Mouse (Mus musculus): ENCODE results near the gene Dld. TPM values are rescaled to one million over a fixed set of nuclear protein-coding genes. Genes with fewer than 3 reads are reported as not detected.

The Dld gene
- total RNA-seq, 2 experiments from 2014 or later = 113 to 125 TPM

GRCm38 (mm10) chr12:31294996-31295395 is 56.3 kb downstream of the Dld start:
- DNase-seq (ENCODE audit: low spot score in 2 of 2) = no peak

- DNase-seq (ENCODE audit: low spot score in 2 of 2) = no peak
Observed at GRCm38 (mm10) chr12:31294526-31294925, 56.7 kb downstream of the Dld start.

- DNase-seq (ENCODE audit: low spot score in 2 of 2) = no peak
Observed at GRCm38 (mm10) chr12:31293361-31294142, 57.7 kb downstream of the Dld start.

GRCm38 (mm10) chr12:31290951-31291350 is 60.3 kb downstream of the Dld start:
- no peak for DNase-seq (ENCODE audit: low spot score in 2 of 2)

- no peak for DNase-seq (ENCODE audit: low spot score in 2 of 2)
Observed at GRCm38 (mm10) chr12:31289046-31289445, 62.2 kb downstream of the Dld start.

GRCm38 (mm10) chr12:31283617-31284136 is 67.6 kb downstream of the Dld start:
- DNase-seq (ENCODE audit: low spot score in 2 of 2) = no peak

- no peak for DNase-seq (ENCODE audit: low spot score in 2 of 2)
Observed at GRCm38 (mm10) chr12:31283131-31283530, 68.1 kb downstream of the Dld start.

GRCm38 (mm10) chr12:31282241-31282640 is 69.0 kb downstream of the Dld start:
- no peak for DNase-seq (ENCODE audit: low spot score in 2 of 2)

Other genes starting within 250 kb of the Dld start
- gene Gm6993, start 110.7 kb downstream of the Dld start, total RNA-seq (2021) = not detected
- 10 to 100 TPM; 55.3 to 57.3 TPM for gene Lamb1, start 86.2 kb downstream of the Dld start, total RNA-seq (2021)
- gene Slc26a3, start 39.4 kb upstream of the Dld start, total RNA-seq (2021) = under 1 TPM; 0.39 to 0.62 TPM
- gene Cbll1, start 148.2 kb upstream of the Dld start, total RNA-seq (2021) = 10 to 100 TPM; 21.1 to 25.1 TPM
- 1 to 10 TPM; 5.3 to 7.0 TPM for gene Slc26a4, start 208.5 kb upstream of the Dld start, total RNA-seq (2021)

Measured in layer of hippocampus, postnatal 10 days (tissue).